Mouse (Mus musculus): ENCODE measurements around the gene St7.

DNA sequence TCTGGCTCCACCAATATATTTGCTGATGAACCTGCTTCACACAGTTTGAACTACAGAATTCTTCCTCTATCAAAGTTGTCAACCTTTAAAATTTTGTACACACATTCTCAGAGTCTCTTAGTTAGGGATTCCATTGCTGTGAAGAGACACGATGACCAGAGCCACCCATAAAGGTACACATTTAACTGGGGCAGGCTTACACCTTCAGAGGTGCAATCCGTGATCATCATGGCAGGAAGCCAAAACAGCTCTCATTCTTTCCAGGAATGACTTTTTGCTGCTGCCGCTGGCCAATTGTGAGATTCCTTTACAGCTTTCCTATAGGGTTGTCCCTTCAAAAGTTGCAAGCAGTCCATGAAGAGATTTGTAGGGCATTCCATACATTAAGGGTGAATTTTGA, 210.6 kb downstream of the St7 start:
- TF ChIP-seq POLR2A (IDR thresholded peaks at IDR 0.05; ENCODE audit: low read depth, low read length) (no peak), CTCF (conservative IDR thresholded peaks at IDR 0.05; ENCODE audit: insufficient read depth, insufficient read length, low read depth, low read length) (no peak)

Data from kidney, adult 2 months (tissue).